Mouse (Mus musculus): ENCODE results near the gene Plcd3. TPM values are rescaled to one million over a fixed set of nuclear protein-coding genes. Genes with fewer than 3 reads are reported as not detected.

Gene Plcd3
- total RNA-seq (2014; rRNA removed) (0.54 and 1.0 TPM in 2 replicates), polyA plus RNA-seq (2012; rRNA removed) (0.31 and 2.0 TPM in 2 replicates)

- peaks cover 25% of the 10 kb centered on the region for H3K4me1 ChIP-seq (ENCODE audit: control insufficient read depth, insufficient read depth, low read length)
- H3K27me3 ChIP-seq (ENCODE audit: control insufficient read depth, insufficient read depth, low read length) = 0 out of 2 replicates have a peak, but pooled peaks cover 3% of the 10 kb centered on the region
- 1% methylated on average over 33 of the region's 34 CpGs for WGBS
- DNase-seq (ENCODE audit: extremely low read depth, low read depth, low spot score) = peak; percentile 52
- no peaks in the 10 kb centered on the region for H3K36me3 ChIP-seq (ENCODE audit: control insufficient read depth, insufficient read depth, low read length)
- peaks cover 7% of the 10 kb centered on the region; the same call in 1 of the 2 replicates for H3K79me2 ChIP-seq (ENCODE audit: control insufficient read depth, insufficient read depth, low read length)
- H3K9ac ChIP-seq (ENCODE audit: low read depth, low read length) = peak within 1 kb of the TSS; percentile 77
- peak within 1 kb of the TSS; percentile 69 for H3K4me3 ChIP-seq (ENCODE audit: insufficient read depth, low read depth, low read length)
- peak within 1 kb of the TSS; percentile 42 for H3K27ac ChIP-seq (replicated peaks; ENCODE audit: insufficient read depth, low read depth, low read length)
- TF ChIP-seq POLR2A (IDR thresholded peaks at IDR 0.05; ENCODE audit: extremely low read depth, insufficient read depth, low read length) = peak; percentile 58
- TF ChIP-seq CTCF (IDR thresholded peaks at IDR 0.05; ENCODE audit: low read depth, low read length) = no peak
Observed at GRCm38 (mm10) chr11:103101481-103101865, at the start of gene Plcd3, which contains the start of gene Acbd4. Gene Plcd3 (minus strand): TSS chr11:103101658. Gene Acbd4 (plus strand): TSS chr11:103101682.

GRCm38 (mm10) chr11:103149771-103150170, 48.3 kb upstream of the Plcd3 start:
- Histone ChIP-seq H3K27me3 (ENCODE audit: control insufficient read depth, insufficient read depth, low read length) (no peaks in the 10 kb centered on the region), H3K4me1 (ENCODE audit: control insufficient read depth, insufficient read depth, low read length) (no peaks in the 10 kb centered on the region), H3K9ac (ENCODE audit: low read depth, low read length) (no peak overlapping the region), H3K27ac (replicated peaks; ENCODE audit: insufficient read depth, low read depth, low read length) (no peak overlapping the region), H3K36me3 (ENCODE audit: control insufficient read depth, insufficient read depth, low read length) (no peaks in the 10 kb centered on the region), H3K79me2 (ENCODE audit: control insufficient read depth, insufficient read depth, low read length) (no peaks in the 10 kb centered on the region), H3K4me3 (ENCODE audit: insufficient read depth, low read depth, low read length) (no peak overlapping the region)
- no peak for DNase-seq (ENCODE audit: extremely low read depth, low read depth, low spot score)
- WGBS = 95% methylated on average over 4 of the region's 4 CpGs
- no peak for TF ChIP-seq CTCF (IDR thresholded peaks at IDR 0.05; ENCODE audit: low read depth, low read length)
- no peak for TF ChIP-seq POLR2A (IDR thresholded peaks at IDR 0.05; ENCODE audit: extremely low read depth, insufficient read depth, low read length)

GRCm38 (mm10) chr11:103147766-103148165, 46.3 kb upstream of the Plcd3 start:
- no peak for DNase-seq (ENCODE audit: extremely low read depth, low read depth, low spot score)
- TF ChIP-seq POLR2A (IDR thresholded peaks at IDR 0.05; ENCODE audit: extremely low read depth, insufficient read depth, low read length) (no peak), CTCF (IDR thresholded peaks at IDR 0.05; ENCODE audit: low read depth, low read length) (no peak)
- Histone ChIP-seq H3K4me1 (ENCODE audit: control insufficient read depth, insufficient read depth, low read length) (no peaks in the 10 kb centered on the region), H3K27me3 (ENCODE audit: control insufficient read depth, insufficient read depth, low read length) (no peaks in the 10 kb centered on the region), H3K27ac (replicated peaks; ENCODE audit: insufficient read depth, low read depth, low read length) (no peak overlapping the region), H3K9ac (ENCODE audit: low read depth, low read length) (no peak overlapping the region), H3K4me3 (ENCODE audit: insufficient read depth, low read depth, low read length) (no peak overlapping the region), H3K36me3 (ENCODE audit: control insufficient read depth, insufficient read depth, low read length) (no peaks in the 10 kb centered on the region), H3K79me2 (ENCODE audit: control insufficient read depth, insufficient read depth, low read length) (no peaks in the 10 kb centered on the region)
- 54% methylated on average over 4 of the region's 4 CpGs for WGBS

GRCm38 (mm10) chr11:103146386-103146785, 44.9 kb upstream of the Plcd3 start:
- TF ChIP-seq POLR2A (IDR thresholded peaks at IDR 0.05; ENCODE audit: extremely low read depth, insufficient read depth, low read length) (no peak), CTCF (IDR thresholded peaks at IDR 0.05; ENCODE audit: low read depth, low read length) (no peak)
- no peak overlapping the region for H3K9ac ChIP-seq (ENCODE audit: low read depth, low read length)
- no peaks in the 10 kb centered on the region for H3K36me3 ChIP-seq (ENCODE audit: control insufficient read depth, insufficient read depth, low read length)
- no peak overlapping the region for H3K27ac ChIP-seq (replicated peaks; ENCODE audit: insufficient read depth, low read depth, low read length)
- H3K4me3 ChIP-seq (ENCODE audit: insufficient read depth, low read depth, low read length) = no peak overlapping the region
- H3K4me1 ChIP-seq (ENCODE audit: control insufficient read depth, insufficient read depth, low read length) = peaks cover 1% of the 10 kb centered on the region; the same call in 1 of the 2 replicates
- DNase-seq (ENCODE audit: extremely low read depth, low read depth, low spot score) = no peak
- 89% methylated on average over 4 of the region's 4 CpGs for WGBS
- no peaks in the 10 kb centered on the region for H3K79me2 ChIP-seq (ENCODE audit: control insufficient read depth, insufficient read depth, low read length)
- no peaks in the 10 kb centered on the region for H3K27me3 ChIP-seq (ENCODE audit: control insufficient read depth, insufficient read depth, low read length)

- Histone ChIP-seq H3K4me1 (ENCODE audit: control insufficient read depth, insufficient read depth, low read length) (peaks cover 5% of the 10 kb centered on the region; the same call in 1 of the 2 replicates), H3K4me3 (ENCODE audit: insufficient read depth, low read depth, low read length) (no peak overlapping the region), H3K36me3 (ENCODE audit: control insufficient read depth, insufficient read depth, low read length) (no peaks in the 10 kb centered on the region), H3K27ac (replicated peaks; ENCODE audit: insufficient read depth, low read depth, low read length) (no peak overlapping the region), H3K27me3 (ENCODE audit: control insufficient read depth, insufficient read depth, low read length) (no peaks in the 10 kb centered on the region), H3K79me2 (ENCODE audit: control insufficient read depth, insufficient read depth, low read length) (no peaks in the 10 kb centered on the region), H3K9ac (ENCODE audit: low read depth, low read length) (no peak overlapping the region)
- no peak for TF ChIP-seq POLR2A (IDR thresholded peaks at IDR 0.05; ENCODE audit: extremely low read depth, insufficient read depth, low read length)
- TF ChIP-seq CTCF (IDR thresholded peaks at IDR 0.05; ENCODE audit: low read depth, low read length) = no peak
- no peak for DNase-seq (ENCODE audit: extremely low read depth, low read depth, low spot score)
- 71% methylated on average over 12 of the region's 12 CpGs for WGBS
Observed at GRCm38 (mm10) chr11:103144309-103145285, 43.1 kb upstream of the Plcd3 start.
